Mouse (Mus musculus) megakaryocyte, embryonic 14.5 days (primary cell): ENCODE measurements around the gene Sel1l3. TPM values are rescaled to one million over a fixed set of nuclear protein-coding genes. Genes with fewer than 3 reads are reported as not detected.

Experiments
- H3K27me3 ChIP-seq: replicated peaks from 2 replicates; pipeline ENCODE3; 2012; ENCODE audit warnings: inconsistent platforms
- H3K36me3 ChIP-seq: replicated peaks from 2 replicates; pipeline ENCODE3; 2012; ENCODE audit warnings: low read length, inconsistent platforms, mixed read lengths
- H3K4me1 ChIP-seq: 2 replicates; pipeline ENCODE4 v1.6.1; 2012; ENCODE audit warnings: inconsistent platforms
- H3K4me3 ChIP-seq: replicated peaks from 2 replicates; pipeline ENCODE3; 2012; ENCODE audit warnings: moderate library complexity, mild to moderate bottlenecking, inconsistent platforms
- H3K9me3 ChIP-seq: 2 replicates; pipeline ENCODE4 v1.6.1; 2012; ENCODE audit warnings: inconsistent platforms
- FLI1 ChIP-seq: IDR thresholded peaks from 2 replicates; pipeline ENCODE4 v1.6.1; 2012; ENCODE audit warnings: low read length, inconsistent platforms, mixed read lengths
- GATA1 ChIP-seq: IDR thresholded peaks from 3 replicates; pipeline ENCODE4 v1.6.1; 2012; ENCODE audit warnings: mixed read lengths, low read length, inconsistent platforms, borderline replicate concordance
- polyA plus RNA-seq: library from polyadenylated mRNA; stranded (reverse); fragments of >175 nt; gene quantifications from 2 replicates; pipeline ENCODE4 v1.2.3, GENCODE M21; 2012; ENCODE audit warnings: low replicate concordance; ENCODE audit not compliant: insufficient read depth

Sel1l3 gene
- polyA plus RNA-seq, 1 experiment, result 0.08 TPM

GRCm38 (mm10) chr5:53198408-53198807 lies 15.3 kb downstream of the Sel1l3 start:
- H3K27me3 ChIP-seq, result peaks cover 8% of the 10 kb centered on the region
- TF ChIP-seq GATA1 (no peak), FLI1 (no peak)
- H3K36me3 ChIP-seq, result no peaks in the 10 kb centered on the region

GRCm38 (mm10) chr5:53196387-53197088 lies 17.2 kb downstream of the Sel1l3 start:
- H3K9me3 ChIP-seq, result no peaks in the 10 kb centered on the region
- TF ChIP-seq FLI1 (no peak), GATA1 (no peak)
- H3K27me3 ChIP-seq, result peaks cover 5% of the 10 kb centered on the region
- H3K4me1 ChIP-seq, result peaks cover 7% of the 10 kb centered on the region; the same call in 1 of the 2 replicates
- no peaks in the 10 kb centered on the region for H3K36me3 ChIP-seq
- no peak overlapping the region for H3K4me3 ChIP-seq

More at GRCm38 (mm10) chr5:53198408-53198807, 15.3 kb downstream of the Sel1l3 start:
- Histone ChIP-seq H3K4me3 (no peak overlapping the region), H3K9me3 (no peaks in the 10 kb centered on the region), H3K4me1 (peaks cover 7% of the 10 kb centered on the region; the same call in 1 of the 2 replicates)

- peaks cover 7% of the 10 kb centered on the region; the same call in 1 of the 2 replicates for H3K4me1 ChIP-seq
- peaks cover 4% of the 10 kb centered on the region for H3K27me3 ChIP-seq
- H3K9me3 ChIP-seq, result 0 out of 2 replicates have a peak, but pooled peaks cover 3% of the 10 kb centered on the region
- no peak overlapping the region for H3K4me3 ChIP-seq
- TF ChIP-seq GATA1, result no peak
- no peak for TF ChIP-seq FLI1
- no peaks in the 10 kb centered on the region for H3K36me3 ChIP-seq
These were observed 18.9 kb downstream of the Sel1l3 start for GRCm38 (mm10) chr5:53194841-53195240.

GRCm38 (mm10) chr5:53194421-53194820 lies 19.3 kb downstream of the Sel1l3 start:
- Histone ChIP-seq H3K36me3 (no peaks in the 10 kb centered on the region), H3K9me3 (0 out of 2 replicates have a peak, but pooled peaks cover 3% of the 10 kb centered on the region), H3K4me3 (no peak overlapping the region), H3K4me1 (peaks cover 7% of the 10 kb centered on the region; the same call in 1 of the 2 replicates), H3K27me3 (peaks cover 4% of the 10 kb centered on the region)
- no peak for TF ChIP-seq FLI1
- no peak for TF ChIP-seq GATA1

- H3K36me3 ChIP-seq, result no peaks in the 10 kb centered on the region
- no peak for TF ChIP-seq FLI1
- TF ChIP-seq GATA1, result no peak
- H3K4me1 ChIP-seq, result peaks cover 7% of the 10 kb centered on the region; the same call in 1 of the 2 replicates
- H3K9me3 ChIP-seq, result 0 out of 2 replicates have a peak, but pooled peaks cover 3% of the 10 kb centered on the region
- H3K27me3 ChIP-seq, result peaks cover 4% of the 10 kb centered on the region
- no peak overlapping the region for H3K4me3 ChIP-seq
These were observed 20.4 kb downstream of the Sel1l3 start for GRCm38 (mm10) chr5:53193092-53194030.

GRCm38 (mm10) chr5:53188608-53189007 lies 25.1 kb downstream of the Sel1l3 start:
- Histone ChIP-seq H3K36me3 (no peaks in the 10 kb centered on the region), H3K4me3 (no peak overlapping the region), H3K4me1 (no peaks in the 10 kb centered on the region), H3K27me3 (peaks cover 2% of the 10 kb centered on the region), H3K9me3 (0 out of 2 replicates have a peak, but pooled peaks cover 3% of the 10 kb centered on the region)
- TF ChIP-seq FLI1 (no peak), GATA1 (no peak)

- no peaks in the 10 kb centered on the region for H3K4me1 ChIP-seq
- TF ChIP-seq GATA1 (no peak), FLI1 (no peak)
- no peak overlapping the region for H3K4me3 ChIP-seq
- peaks cover 2% of the 10 kb centered on the region for H3K27me3 ChIP-seq
- H3K9me3 ChIP-seq, result 0 out of 2 replicates have a peak, but pooled peaks cover 3% of the 10 kb centered on the region
- no peaks in the 10 kb centered on the region for H3K36me3 ChIP-seq
These were observed 26.5 kb downstream of the Sel1l3 start for GRCm38 (mm10) chr5:53187245-53187644.

- TF ChIP-seq GATA1, result no peak
- no peak for TF ChIP-seq FLI1
- H3K27me3 ChIP-seq, result no peaks in the 10 kb centered on the region
- H3K36me3 ChIP-seq, result no peaks in the 10 kb centered on the region
- no peak overlapping the region for H3K4me3 ChIP-seq
- no peaks in the 10 kb centered on the region for H3K4me1 ChIP-seq
- no peaks in the 10 kb centered on the region for H3K9me3 ChIP-seq
These were observed 27.9 kb downstream of the Sel1l3 start for GRCm38 (mm10) chr5:53185803-53186202.

- Histone ChIP-seq H3K4me1 (no peaks in the 10 kb centered on the region), H3K36me3 (no peaks in the 10 kb centered on the region), H3K4me3 (no peak overlapping the region), H3K27me3 (no peaks in the 10 kb centered on the region), H3K9me3 (no peaks in the 10 kb centered on the region)
- TF ChIP-seq FLI1, result no peak
- no peak for TF ChIP-seq GATA1
These were observed 33.8 kb downstream of the Sel1l3 start for GRCm38 (mm10) chr5:53179965-53180364.
